Mouse (Mus musculus) liver, embryonic 15.5 days (tissue): Measurements from ENCODE around the gene Mical3. TPM values are rescaled to one million over a fixed set of nuclear protein-coding genes. Genes with fewer than 3 reads are reported as not detected.
A peak's percentile ranks its signal among the peaks of the same experiment; 100 is the strongest.

Experiments
- ATAC-seq: fragments of 200-750 bp; cut with Nextera tagmentation; 2 replicates; pipeline ENCODE4 v1.8.0; 2017; ENCODE audit warnings: moderate number of reproducible peaks, mild to moderate bottlenecking, moderate library complexity; ENCODE audit not compliant: insufficient read depth
- H3K27ac ChIP-seq: fragments of 300-500 bp; sonication (generic); replicated peaks from 2 replicates; pipeline ENCODE4 v1.5.1; 2015; ENCODE audit warnings: mild to moderate bottlenecking, inconsistent platforms
- H3K27me3 ChIP-seq: fragments of 300-500 bp; sonication (generic); 2 replicates; pipeline ENCODE4 v1.6.1; 2015; ENCODE audit warnings: mild to moderate bottlenecking, inconsistent platforms
- H3K36me3 ChIP-seq: fragments of 300-500 bp; sonication (generic); replicated peaks from 2 replicates; pipeline ENCODE4 v1.6.1; 2015; ENCODE audit warnings: moderate library complexity, mild to moderate bottlenecking, inconsistent platforms
- H3K4me1 ChIP-seq: fragments of 300-500 bp; sonication (generic); replicated peaks from 2 replicates; pipeline ENCODE4 v1.6.1; 2015; ENCODE audit warnings: inconsistent platforms
- H3K4me2 ChIP-seq: fragments of 300-500 bp; sonication (generic); 2 replicates; pipeline ENCODE4 v1.6.1; 2015; ENCODE audit warnings: moderate library complexity, mild to moderate bottlenecking, inconsistent platforms
- H3K4me3 ChIP-seq: fragments of 300-500 bp; sonication (generic); replicated peaks from 2 replicates; pipeline ENCODE4 v1.5.1; 2015; ENCODE audit warnings: mild to moderate bottlenecking, inconsistent platforms
- H3K9ac ChIP-seq: fragments of 300-500 bp; sonication (generic); 2 replicates; pipeline ENCODE4 v1.6.1; 2015; ENCODE audit warnings: moderate library complexity, mild to moderate bottlenecking, inconsistent platforms
- H3K9me3 ChIP-seq: fragments of 300-500 bp; sonication (generic); replicated peaks from 2 replicates; pipeline ENCODE4 v1.6.1; 2016; ENCODE audit warnings: inconsistent platforms
- WGBS: fragments of 180-500 bp; shearing (Covaris S2); methylation state at CpG from one replicate; pipeline ENCODE4 v1.1.7; 2015; ENCODE audit warnings: mixed read lengths; ENCODE audit not compliant: insufficient replicate concordance; 5-methylcytosine and 5-hydroxymethylcytosine counted together
- polyA plus RNA-seq: library from polyadenylated mRNA; unstranded; fragments of >200 nt; fragmentation: Nextera tagmentation; extraction: Ambion mirVana; gene quantifications from 2 replicates; pipeline ENCODE4 v1.2.1, GENCODE M21; 2015

Mical3 gene
- polyA plus RNA-seq, 1 experiment from 2014 or later = 8.7 TPM

- 92% methylated on average over 11 of the region's 11 CpGs for WGBS
- H3K4me3 ChIP-seq = no peak overlapping the region
- peaks cover 90% of the 10 kb centered on the region for H3K36me3 ChIP-seq
- H3K27ac ChIP-seq = no peak overlapping the region
- H3K9me3 ChIP-seq = no peaks in the 10 kb centered on the region
- no peaks in the 10 kb centered on the region for H3K27me3 ChIP-seq
- no peaks in the 10 kb centered on the region for H3K4me1 ChIP-seq
- no peak overlapping the region for H3K9ac ChIP-seq
- H3K4me2 ChIP-seq = no peak overlapping the region
- no peak for ATAC-seq
Observed at GRCm38 (mm10) chr6:121011709-121012108, 119.1 kb downstream of the Mical3 start.

- Histone ChIP-seq H3K4me2 (no peak overlapping the region), H3K27me3 (no peaks in the 10 kb centered on the region), H3K4me1 (no peaks in the 10 kb centered on the region), H3K4me3 (no peak overlapping the region), H3K36me3 (peaks cover 90% of the 10 kb centered on the region), H3K9ac (no peak overlapping the region), H3K9me3 (no peaks in the 10 kb centered on the region), H3K27ac (no peak overlapping the region)
- no peak for ATAC-seq
- WGBS = 90% methylated on average over 8 of the region's 8 CpGs
Observed at GRCm38 (mm10) chr6:121009651-121010050, 121.1 kb downstream of the Mical3 start.

- no peak overlapping the region for H3K4me2 ChIP-seq
- H3K36me3 ChIP-seq = peaks cover 84% of the 10 kb centered on the region
- H3K9me3 ChIP-seq = no peaks in the 10 kb centered on the region
- no peak for ATAC-seq
- WGBS = 75% methylated on average over 4 of the region's 4 CpGs
- H3K27me3 ChIP-seq = no peaks in the 10 kb centered on the region
- H3K27ac ChIP-seq = no peak overlapping the region
- H3K4me3 ChIP-seq = no peak overlapping the region
- H3K4me1 ChIP-seq = no peaks in the 10 kb centered on the region
- H3K9ac ChIP-seq = no peak overlapping the region
Observed at GRCm38 (mm10) chr6:121004959-121005358, 125.8 kb downstream of the Mical3 start.

- Histone ChIP-seq H3K9ac (no peak overlapping the region), H3K27ac (no peak overlapping the region), H3K27me3 (no peaks in the 10 kb centered on the region), H3K4me1 (no peaks in the 10 kb centered on the region), H3K4me2 (no peak overlapping the region), H3K9me3 (no peaks in the 10 kb centered on the region), H3K4me3 (no peak overlapping the region), H3K36me3 (peaks cover 83% of the 10 kb centered on the region)
- ATAC-seq = no peak
- 77% methylated on average over 3 of the region's 3 CpGs for WGBS
Observed at GRCm38 (mm10) chr6:121002952-121003351, 127.8 kb downstream of the Mical3 start.

GRCm38 (mm10) chr6:120999860-121000526 lies 130.8 kb downstream of the Mical3 start:
- Histone ChIP-seq H3K27ac (no peak overlapping the region), H3K4me3 (no peak overlapping the region), H3K4me2 (no peak overlapping the region), H3K27me3 (no peaks in the 10 kb centered on the region), H3K9me3 (no peaks in the 10 kb centered on the region), H3K36me3 (peaks cover 80% of the 10 kb centered on the region), H3K4me1 (no peaks in the 10 kb centered on the region), H3K9ac (no peak overlapping the region)
- 77% methylated on average over 8 of the region's 8 CpGs for WGBS
- no peak for ATAC-seq

GRCm38 (mm10) chr6:120999087-120999486 lies 131.7 kb downstream of the Mical3 start:
- Histone ChIP-seq H3K9me3 (no peaks in the 10 kb centered on the region), H3K4me3 (no peak overlapping the region), H3K27me3 (no peaks in the 10 kb centered on the region), H3K36me3 (peaks cover 82% of the 10 kb centered on the region), H3K4me1 (no peaks in the 10 kb centered on the region), H3K4me2 (no peak overlapping the region), H3K27ac (no peak overlapping the region), H3K9ac (no peak overlapping the region)
- 74% methylated on average over 5 of the region's 5 CpGs for WGBS
- no peak for ATAC-seq

GRCm38 (mm10) chr6:120996607-120997006 lies 134.2 kb downstream of the Mical3 start:
- no peak overlapping the region for H3K4me2 ChIP-seq
- H3K27me3 ChIP-seq = no peaks in the 10 kb centered on the region
- no peak for ATAC-seq
- 82% methylated on average over 6 of the region's 6 CpGs for WGBS
- no peak overlapping the region for H3K4me3 ChIP-seq
- peaks cover 62% of the 10 kb centered on the region for H3K36me3 ChIP-seq
- no peak overlapping the region for H3K9ac ChIP-seq
- no peak overlapping the region for H3K27ac ChIP-seq
- peaks cover 9% of the 10 kb centered on the region for H3K4me1 ChIP-seq
- no peaks in the 10 kb centered on the region for H3K9me3 ChIP-seq

GRCm38 (mm10) chr6:120995541-120995940 lies 135.3 kb downstream of the Mical3 start:
- no peaks in the 10 kb centered on the region for H3K27me3 ChIP-seq
- peaks cover 9% of the 10 kb centered on the region for H3K4me1 ChIP-seq
- H3K36me3 ChIP-seq = peaks cover 52% of the 10 kb centered on the region
- H3K9ac ChIP-seq = no peak overlapping the region
- no peak for ATAC-seq
- no peaks in the 10 kb centered on the region for H3K9me3 ChIP-seq
- no peak overlapping the region for H3K4me3 ChIP-seq
- H3K27ac ChIP-seq = no peak overlapping the region
- WGBS = 69% methylated on average over 9 of the region's 9 CpGs
- H3K4me2 ChIP-seq = no peak overlapping the region

- peaks cover 21% of the 10 kb centered on the region for H3K36me3 ChIP-seq
- no peaks in the 10 kb centered on the region for H3K9me3 ChIP-seq
- no peak overlapping the region for H3K27ac ChIP-seq
- no peaks in the 10 kb centered on the region for H3K27me3 ChIP-seq
- no peak overlapping the region for H3K4me3 ChIP-seq
- peak; percentile 72 for ATAC-seq
- H3K4me1 ChIP-seq = peaks cover 19% of the 10 kb centered on the region
- WGBS = 44% methylated on average over 6 of the region's 6 CpGs
- H3K4me2 ChIP-seq = no peak overlapping the region
- no peak overlapping the region for H3K9ac ChIP-seq
Observed at GRCm38 (mm10) chr6:120991857-120992256, 138.9 kb downstream of the Mical3 start.

GRCm38 (mm10) chr6:120987571-120988084 lies 143.2 kb downstream of the Mical3 start:
- H3K4me2 ChIP-seq = no peak overlapping the region
- H3K4me3 ChIP-seq = no peak overlapping the region
- peaks cover 22% of the 10 kb centered on the region for H3K4me1 ChIP-seq
- H3K27ac ChIP-seq = no peak overlapping the region
- peaks cover 8% of the 10 kb centered on the region for H3K36me3 ChIP-seq
- no peak overlapping the region for H3K9ac ChIP-seq
- WGBS = 69% methylated on average over 10 of the region's 10 CpGs
- ATAC-seq = no peak
- H3K27me3 ChIP-seq = no peaks in the 10 kb centered on the region
- no peaks in the 10 kb centered on the region for H3K9me3 ChIP-seq

- peaks cover 17% of the 10 kb centered on the region for H3K4me1 ChIP-seq
- H3K27ac ChIP-seq = no peak overlapping the region
- no peak overlapping the region for H3K9ac ChIP-seq
- ATAC-seq = 0 out of 2 replicates have a peak, but pooled peaks have one; percentile 24
- H3K9me3 ChIP-seq = no peaks in the 10 kb centered on the region
- 36% methylated on average over 10 of the region's 10 CpGs for WGBS
- H3K36me3 ChIP-seq = peaks cover 13% of the 10 kb centered on the region
- no peak overlapping the region for H3K4me2 ChIP-seq
- no peak overlapping the region for H3K4me3 ChIP-seq
- no peaks in the 10 kb centered on the region for H3K27me3 ChIP-seq
Observed at GRCm38 (mm10) chr6:120987164-120987563, 143.6 kb downstream of the Mical3 start.

- peaks cover 13% of the 10 kb centered on the region for H3K4me1 ChIP-seq
- H3K9me3 ChIP-seq = no peaks in the 10 kb centered on the region
- peaks cover 23% of the 10 kb centered on the region for H3K36me3 ChIP-seq
- 86% methylated on average over 3 of the region's 3 CpGs for WGBS
- no peak overlapping the region for H3K4me3 ChIP-seq
- H3K27ac ChIP-seq = no peak overlapping the region
- H3K4me2 ChIP-seq = no peak overlapping the region
- no peak overlapping the region for H3K9ac ChIP-seq
- H3K27me3 ChIP-seq = no peaks in the 10 kb centered on the region
- no peak for ATAC-seq
Observed at GRCm38 (mm10) chr6:120986172-120986571, 144.6 kb downstream of the Mical3 start.
